Mouse (Mus musculus): Measurements from ENCODE around the gene Orc5. TPM values are rescaled to one million over a fixed set of nuclear protein-coding genes. Genes with fewer than 3 reads are reported as not detected.

Gene Orc5
- 10 to 100 TPM; 18.8 to 21.9 TPM for total RNA-seq (2021)
- long read RNA-seq, experiment 1, transcript Orc5-201 (14 exons, 2,103 nt): major isoform, 18 of 25 reads
- long read RNA-seq, experiment 1, partial matches to known transcripts: 1 of 25 reads
- long read RNA-seq, experiment 1, other reads (novel, unspliced or antisense): 4 of 25 reads
- long read RNA-seq, experiment 2, transcript Orc5-201 (14 exons, 2,103 nt): major isoform, 15 of 29 reads
- long read RNA-seq, experiment 2, partial matches to known transcripts: 4 of 29 reads
- long read RNA-seq, experiment 2, other reads (novel, unspliced or antisense): 10 of 29 reads

GRCm38 (mm10) chr5:22550033-22550551 is at the start of gene Orc5:
Gene Orc5, minus strand, starts transcription at chr5:22550429.
- peak; percentile 92 to 93 for DNase-seq (ENCODE audit: low spot score in 2 of 2)

GRCm38 (mm10) chr5:22596981-22597380 is 46.8 kb upstream of the Orc5 start:
- no peak for DNase-seq (ENCODE audit: low spot score in 2 of 2)

- no peak for DNase-seq (ENCODE audit: low spot score in 2 of 2)
Measured at GRCm38 (mm10) chr5:22589370-22589966, 39.2 kb upstream of the Orc5 start.

- no peak for DNase-seq (ENCODE audit: low spot score in 2 of 2)
Measured at GRCm38 (mm10) chr5:22587492-22587891, 37.3 kb upstream of the Orc5 start.

GRCm38 (mm10) chr5:22584556-22584955 is 34.3 kb upstream of the Orc5 start:
- DNase-seq (ENCODE audit: low spot score in 2 of 2): no peak

GRCm38 (mm10) chr5:22578011-22578410 is 27.8 kb upstream of the Orc5 start:
- DNase-seq (ENCODE audit: low spot score in 2 of 2): no peak

GRCm38 (mm10) chr5:22574751-22575150 is 24.5 kb upstream of the Orc5 start:
- no peak for DNase-seq (ENCODE audit: low spot score in 2 of 2)

- DNase-seq (ENCODE audit: low spot score in 2 of 2): no peak
Measured at GRCm38 (mm10) chr5:22574161-22574560, 23.9 kb upstream of the Orc5 start.

- DNase-seq (ENCODE audit: low spot score in 2 of 2): no peak
Measured at GRCm38 (mm10) chr5:22573696-22574095, 23.5 kb upstream of the Orc5 start.

GRCm38 (mm10) chr5:22572881-22573280 is 22.7 kb upstream of the Orc5 start:
- DNase-seq (ENCODE audit: low spot score in 2 of 2): no peak

- no peak for DNase-seq (ENCODE audit: low spot score in 2 of 2)
Measured at GRCm38 (mm10) chr5:22572456-22572855, 22.2 kb upstream of the Orc5 start.

GRCm38 (mm10) chr5:22565708-22566107 is 15.5 kb upstream of the Orc5 start:
- no peak for DNase-seq (ENCODE audit: low spot score in 2 of 2)

- no peak for DNase-seq (ENCODE audit: low spot score in 2 of 2)
Measured at GRCm38 (mm10) chr5:22559801-22560200, 9.6 kb upstream of the Orc5 start.

- DNase-seq (ENCODE audit: low spot score in 2 of 2): no peak
Measured at GRCm38 (mm10) chr5:22557491-22558113, 7.4 kb upstream of the Orc5 start.

GRCm38 (mm10) chr5:22556713-22557112 is 6.5 kb upstream of the Orc5 start:
- DNase-seq (ENCODE audit: low spot score in 2 of 2): no peak

- DNase-seq (ENCODE audit: low spot score in 2 of 2): no peak
Measured at GRCm38 (mm10) chr5:22552233-22552765, 2.1 kb upstream of the Orc5 start.

GRCm38 (mm10) chr5:22549366-22550032 is 730 bp downstream of the Orc5 start:
- DNase-seq (ENCODE audit: low spot score in 2 of 2): peak in 1 of 2 experiments; percentile 6

- no peak for DNase-seq (ENCODE audit: low spot score in 2 of 2)
Measured at GRCm38 (mm10) chr5:22548556-22549161, 1.6 kb downstream of the Orc5 start.

- no peak for DNase-seq (ENCODE audit: low spot score in 2 of 2)
Measured at GRCm38 (mm10) chr5:22546536-22546935, 3.7 kb downstream of the Orc5 start.

GRCm38 (mm10) chr5:22545305-22545704 is 4.9 kb downstream of the Orc5 start:
- DNase-seq (ENCODE audit: low spot score in 2 of 2): no peak

GRCm38 (mm10) chr5:22542676-22543075 is 7.6 kb downstream of the Orc5 start:
- DNase-seq (ENCODE audit: low spot score in 2 of 2): no peak

All from left cerebral cortex, adult 18-20 months (tissue).